Comparison of ENCODE assay signal across 8 mouse cellular contexts in genomic region chr13:99837772-99838425, GRCm38 (mm10).
DNase-seq lines count a peak whose midpoint lies in the region; ATAC-seq and TF ChIP-seq lines count a peak whose summit lies in the region.

No protein-coding gene starts in this region.

- WGBS in kidney, adult 2 months, result 42% methylated on average over 11 of the region's 11 CpGs
- WGBS in limb, embryonic 10.5 days, result 50% methylated on average over 11 of the region's 11 CpGs
- WGBS in midbrain, embryonic 16.5 days, result 26% methylated on average over 11 of the region's 11 CpGs

- ATAC-seq in midbrain, embryonic 16.5 days, result peak; percentile 95

- H3K27me3 ChIP-seq in kidney, adult 2 months (replicated peaks; ENCODE audit: control insufficient read depth, insufficient read depth, low read length), result no peaks in the 10 kb centered on the region
- no peaks in the 10 kb centered on the region for H3K27me3 ChIP-seq in limb, embryonic 10.5 days (ENCODE audit: low read depth, poor library complexity, severe bottlenecking)
- H3K27me3 ChIP-seq in midbrain, embryonic 16.5 days (ENCODE audit: control insufficient read depth, insufficient read depth, low read depth, low read length), result no peaks in the 10 kb centered on the region

- H3K4me3 ChIP-seq in kidney, adult 2 months (ENCODE audit: insufficient read depth, low read depth, low read length), result no peak overlapping the region
- H3K4me3 ChIP-seq in limb, embryonic 10.5 days, result no peak overlapping the region
- H3K4me3 ChIP-seq in midbrain, embryonic 16.5 days (ENCODE audit: low read depth, low read length), result no peak overlapping the region

- no peak overlapping the region for H3K27ac ChIP-seq in kidney, adult 2 months (ENCODE audit: insufficient read depth, low read depth, low read length)
- H3K27ac ChIP-seq in limb, embryonic 10.5 days, result no peak overlapping the region
- H3K27ac ChIP-seq in midbrain, embryonic 16.5 days (ENCODE audit: low read length), result peak overlapping the region; percentile 73

- H3K36me3 ChIP-seq in kidney, adult 2 months (ENCODE audit: control insufficient read depth, insufficient read depth, low read length), result no peaks in the 10 kb centered on the region
- no peaks in the 10 kb centered on the region for H3K36me3 ChIP-seq in limb, embryonic 10.5 days
- no peaks in the 10 kb centered on the region for H3K36me3 ChIP-seq in midbrain, embryonic 16.5 days (ENCODE audit: control insufficient read depth, insufficient read depth, low read length)

- peak overlapping the region; percentile 22; the same call in 1 of the 2 replicates for H3K9ac ChIP-seq in midbrain, embryonic 16.5 days (ENCODE audit: low read depth, low read length)

- no peaks in the 10 kb centered on the region; the same call in 1 of the 2 replicates for H3K4me1 ChIP-seq in kidney, adult 2 months (ENCODE audit: control insufficient read depth, insufficient read depth, low read length)
- peaks cover 17% of the 10 kb centered on the region; the same call in 1 of the 2 replicates for H3K4me1 ChIP-seq in limb, embryonic 10.5 days
- peaks cover 13% of the 10 kb centered on the region for H3K4me1 ChIP-seq in midbrain, embryonic 16.5 days (ENCODE audit: control insufficient read depth, insufficient read depth, low read length)

- no peaks in the 10 kb centered on the region for H3K9me3 ChIP-seq in limb, embryonic 10.5 days (replicated peaks)
- peaks cover 5% of the 10 kb centered on the region; the same call in 1 of the 2 replicates for H3K9me3 ChIP-seq in midbrain, embryonic 16.5 days (replicated peaks; ENCODE audit: control insufficient read depth, low read length, poor library complexity, severe bottlenecking)

- TF ChIP-seq POLR2A in kidney, adult 2 months (IDR thresholded peaks at IDR 0.05; ENCODE audit: low read depth, low read length), result no peak

- TF ChIP-seq CTCF in kidney, adult 2 months (conservative IDR thresholded peaks at IDR 0.05; ENCODE audit: insufficient read depth, insufficient read length, low read depth, low read length), result peak; percentile 40

- peak overlapping the region; percentile 39 for H3K4me2 ChIP-seq in midbrain, embryonic 16.5 days (ENCODE audit: low read length)

- peak; percentile 80 for DNase-seq in 3T3-L1 (ENCODE audit: low read depth, low spot score)
- DNase-seq in adrenal gland, postnatal 10 days, result peak; percentile 80
- peak; percentile 75 for DNase-seq in embryo, embryonic 9.5 days (ENCODE audit: extremely low spot score)
- DNase-seq in heart, adult 18-20 months, result peak; percentile 68 to 84
- peak; percentile 74 for DNase-seq in kidney, adult 2 months
- DNase-seq in limb, embryonic 10.5 days (ENCODE audit: low spot score), result peak; percentile 70
- DNase-seq in testis, postnatal 10 days (ENCODE audit: low spot score), result peak; percentile 83
